Mouse (Mus musculus): ENCODE measurements at regions not wholly inside any gene's neighbourhood (a gene's known extent, or its start where the extent isn't known, plus 50 kb on each side); places are given as distances from the start of the nearest gene placed in this dataset.

GRCm38 (mm10) chr10:117558891-117559614 lies 70.2 kb upstream of the Cpm start:
- Histone ChIP-seq H3K4me1 (peaks cover 57% of the 10 kb centered on the region), H3K4me2 (peak overlapping the region; percentile 37), H3K36me3 (no peaks in the 10 kb centered on the region), H3K4me3 (replicated peaks) (no peak overlapping the region), H3K27ac (no peak overlapping the region), H3K9me3 (replicated peaks) (no peaks in the 10 kb centered on the region), H3K9ac (no peak overlapping the region), H3K27me3 (no peaks in the 10 kb centered on the region)
- WGBS = 58% methylated on average over 24 of the region's 24 CpGs
- peak; percentile 63; the same call in 1 of the 2 replicates for ATAC-seq (replicated peaks; ENCODE audit: low FRiP score)

- no peaks in the 10 kb centered on the region for H3K36me3 ChIP-seq
- H3K27me3 ChIP-seq = no peaks in the 10 kb centered on the region
- H3K9me3 ChIP-seq (replicated peaks) = no peaks in the 10 kb centered on the region
- no peak overlapping the region for H3K9ac ChIP-seq
- no peak overlapping the region for H3K4me2 ChIP-seq
- 81% methylated on average over 5 of the region's 5 CpGs for WGBS
- H3K4me1 ChIP-seq = peaks cover 53% of the 10 kb centered on the region
- no peak overlapping the region for H3K4me3 ChIP-seq (replicated peaks)
- no peak overlapping the region for H3K27ac ChIP-seq
- ATAC-seq (replicated peaks; ENCODE audit: low FRiP score) = no peak
These were observed 71.0 kb upstream of the Cpm start for GRCm38 (mm10) chr10:117558292-117558800.

GRCm38 (mm10) chr10:117557666-117558065 lies 71.6 kb upstream of the Cpm start:
- 86% methylated on average over 1 of the region's 1 CpGs for WGBS

GRCm38 (mm10) chr10:117556851-117557542 lies 72.3 kb upstream of the Cpm start:
- Histone ChIP-seq H3K4me2 (no peak overlapping the region), H3K4me3 (replicated peaks) (no peak overlapping the region), H3K4me1 (peaks cover 43% of the 10 kb centered on the region), H3K9ac (no peak overlapping the region), H3K27me3 (no peaks in the 10 kb centered on the region), H3K9me3 (replicated peaks) (no peaks in the 10 kb centered on the region), H3K36me3 (no peaks in the 10 kb centered on the region), H3K27ac (no peak overlapping the region)
- 66% methylated on average over 14 of the region's 14 CpGs for WGBS
- no peak for ATAC-seq (replicated peaks; ENCODE audit: low FRiP score)

More at GRCm38 (mm10) chr10:117557666-117558065, 71.6 kb upstream of the Cpm start:
- H3K4me3 ChIP-seq (replicated peaks) = no peak overlapping the region
- H3K4me2 ChIP-seq = no peak overlapping the region
- no peak overlapping the region for H3K27ac ChIP-seq
- H3K9ac ChIP-seq = no peak overlapping the region
- H3K27me3 ChIP-seq = no peaks in the 10 kb centered on the region
- H3K36me3 ChIP-seq = no peaks in the 10 kb centered on the region
- H3K9me3 ChIP-seq (replicated peaks) = no peaks in the 10 kb centered on the region
- ATAC-seq (replicated peaks; ENCODE audit: low FRiP score) = no peak
- peaks cover 48% of the 10 kb centered on the region for H3K4me1 ChIP-seq

- Histone ChIP-seq H3K4me2 (peak overlapping the region; percentile 30), H3K9ac (no peak overlapping the region), H3K9me3 (replicated peaks) (no peaks in the 10 kb centered on the region), H3K27me3 (no peaks in the 10 kb centered on the region), H3K27ac (no peak overlapping the region), H3K4me1 (peaks cover 44% of the 10 kb centered on the region), H3K4me3 (replicated peaks) (no peak overlapping the region), H3K36me3 (no peaks in the 10 kb centered on the region; the same call in 1 of the 2 replicates)
- WGBS = 28% methylated on average over 15 of the region's 15 CpGs
- ATAC-seq (replicated peaks; ENCODE audit: low FRiP score) = no peak
These were observed 73.1 kb upstream of the Cpm start for GRCm38 (mm10) chr10:117556027-117556789.

- Histone ChIP-seq H3K27me3 (no peaks in the 10 kb centered on the region), H3K9me3 (replicated peaks) (no peaks in the 10 kb centered on the region), H3K4me3 (replicated peaks) (no peak overlapping the region), H3K36me3 (no peaks in the 10 kb centered on the region; the same call in 1 of the 2 replicates), H3K4me1 (peaks cover 39% of the 10 kb centered on the region), H3K27ac (no peak overlapping the region), H3K4me2 (no peak overlapping the region), H3K9ac (no peak overlapping the region)
- ATAC-seq (replicated peaks; ENCODE audit: low FRiP score) = no peak
- WGBS = 85% methylated on average over 10 of the region's 10 CpGs
These were observed 73.8 kb upstream of the Cpm start for GRCm38 (mm10) chr10:117555542-117555941.

- no peak overlapping the region for H3K4me3 ChIP-seq (replicated peaks)
- no peaks in the 10 kb centered on the region for H3K27me3 ChIP-seq
- H3K9ac ChIP-seq = no peak overlapping the region
- no peak overlapping the region for H3K4me2 ChIP-seq
- no peak for ATAC-seq (replicated peaks; ENCODE audit: low FRiP score)
- peaks cover 36% of the 10 kb centered on the region for H3K4me1 ChIP-seq
- 82% methylated on average over 8 of the region's 8 CpGs for WGBS
- H3K36me3 ChIP-seq = no peaks in the 10 kb centered on the region; the same call in 1 of the 2 replicates
- H3K9me3 ChIP-seq (replicated peaks) = no peaks in the 10 kb centered on the region
- no peak overlapping the region for H3K27ac ChIP-seq
These were observed 74.3 kb upstream of the Cpm start for GRCm38 (mm10) chr10:117555044-117555443.

- Histone ChIP-seq H3K36me3 (no peaks in the 10 kb centered on the region; the same call in 1 of the 2 replicates), H3K27ac (no peak overlapping the region), H3K4me1 (peaks cover 31% of the 10 kb centered on the region), H3K27me3 (no peaks in the 10 kb centered on the region), H3K4me3 (replicated peaks) (no peak overlapping the region), H3K9me3 (replicated peaks) (no peaks in the 10 kb centered on the region), H3K9ac (no peak overlapping the region), H3K4me2 (no peak overlapping the region)
- 50% methylated on average over 6 of the region's 6 CpGs for WGBS
- no peak for ATAC-seq (replicated peaks; ENCODE audit: low FRiP score)
These were observed 74.8 kb upstream of the Cpm start for GRCm38 (mm10) chr10:117554533-117554932.

GRCm38 (mm10) chr10:117553211-117554186 lies 75.8 kb upstream of the Cpm start:
- 79% methylated on average over 15 of the region's 15 CpGs for WGBS
- ATAC-seq (replicated peaks; ENCODE audit: low FRiP score) = no peak
- H3K9me3 ChIP-seq (replicated peaks) = no peaks in the 10 kb centered on the region
- no peak overlapping the region for H3K4me2 ChIP-seq
- no peak overlapping the region for H3K27ac ChIP-seq
- peaks cover 22% of the 10 kb centered on the region for H3K4me1 ChIP-seq
- H3K9ac ChIP-seq = no peak overlapping the region
- no peaks in the 10 kb centered on the region; the same call in 1 of the 2 replicates for H3K36me3 ChIP-seq
- H3K27me3 ChIP-seq = no peaks in the 10 kb centered on the region
- H3K4me3 ChIP-seq (replicated peaks) = no peak overlapping the region

- no peak overlapping the region for H3K4me3 ChIP-seq (replicated peaks)
- no peak overlapping the region for H3K27ac ChIP-seq
- 90% methylated on average over 9 of the region's 9 CpGs for WGBS
- no peaks in the 10 kb centered on the region for H3K9me3 ChIP-seq (replicated peaks)
- H3K4me2 ChIP-seq = no peak overlapping the region
- H3K4me1 ChIP-seq = peaks cover 22% of the 10 kb centered on the region
- no peak overlapping the region for H3K9ac ChIP-seq
- ATAC-seq (replicated peaks; ENCODE audit: low FRiP score) = no peak
- H3K27me3 ChIP-seq = no peaks in the 10 kb centered on the region
- no peaks in the 10 kb centered on the region; the same call in 1 of the 2 replicates for H3K36me3 ChIP-seq
These were observed 77.1 kb upstream of the Cpm start for GRCm38 (mm10) chr10:117552049-117552652.
